Comparison of ENCODE assay signal across 19 mouse cellular contexts in genomic region chr17:75082449-75082848, GRCm38 (mm10).
DNase-seq lines count a peak whose midpoint lies in the region; ATAC-seq and TF ChIP-seq lines count a peak whose summit lies in the region.
"Had no signal": no experiment of that assay in that cellular context is flagged by ENCODE, and none has a peak within 500 bp of the region (broad histone marks: within the 10 kb centered on the region; RNA-seq: fewer than 3 reads in every experiment).

No protein-coding gene starts in this region.

- H3K4me3 ChIP-seq in forebrain, postnatal 0 days (ENCODE audit: low read depth, low read length), result no peak overlapping the region
- H3K4me3 ChIP-seq: embryonic facial prominence, embryonic 12.5 days; heart, adult 2 months; limb, embryonic 15.5 days; midbrain, embryonic 12.5 days had no signal

- H3K27me3 ChIP-seq in forebrain, postnatal 0 days (ENCODE audit: insufficient read depth, low read length), result no peaks in the 10 kb centered on the region
- H3K27me3 ChIP-seq: embryonic facial prominence, embryonic 12.5 days; limb, embryonic 15.5 days; midbrain, embryonic 12.5 days had no signal

- peak; percentile 55 for ATAC-seq in common myeloid progenitor, adult 5-6 weeks (replicated peaks; ENCODE audit: low read depth, poor library complexity, severe bottlenecking)
- ATAC-seq in forebrain, postnatal 0 days, result no peak
- ATAC-seq: hindbrain, embryonic 16.5 days; intestine, postnatal 0 days had no signal

- H3K9ac ChIP-seq in forebrain, postnatal 0 days, result no peak overlapping the region
- H3K9ac ChIP-seq: embryonic facial prominence, embryonic 12.5 days; limb, embryonic 15.5 days; midbrain, embryonic 12.5 days had no signal

- no peak overlapping the region for H3K27ac ChIP-seq in forebrain, postnatal 0 days (ENCODE audit: low read depth, low read length)
- H3K27ac ChIP-seq: embryonic facial prominence, embryonic 12.5 days; heart, adult 2 months; limb, embryonic 15.5 days; midbrain, embryonic 12.5 days had no signal

- H3K36me3 ChIP-seq in forebrain, postnatal 0 days (ENCODE audit: insufficient read depth), result no peaks in the 10 kb centered on the region
- H3K36me3 ChIP-seq: embryonic facial prominence, embryonic 12.5 days; midbrain, embryonic 12.5 days had no signal

- no peak overlapping the region for H3K4me2 ChIP-seq in forebrain, postnatal 0 days (ENCODE audit: low read depth)
- H3K4me2 ChIP-seq: embryonic facial prominence, embryonic 12.5 days; limb, embryonic 15.5 days; midbrain, embryonic 12.5 days had no signal

- H3K4me1 ChIP-seq in forebrain, postnatal 0 days (ENCODE audit: insufficient read depth), result no peaks in the 10 kb centered on the region
- H3K4me1 ChIP-seq: midbrain, embryonic 12.5 days had no signal

- peak; percentile 17 for DNase-seq in kidney, adult 9 months
- DNase-seq in kidney, postnatal 25 days, result no peak
- peak; percentile 10 to 14 for DNase-seq in right cerebral cortex, adult 2 months (ENCODE audit: low spot score in 2 of 2)
- no peak for DNase-seq in right cerebral cortex, postnatal 14 days
- peak; percentile 35 for DNase-seq in forebrain, postnatal 0 days
- DNase-seq in frontal cortex, postnatal 36 days (ENCODE audit: low spot score in 2 of 2), result no peak
- no peak for DNase-seq in lung, postnatal 36 days
- DNase-seq: adrenal gland, adult 8-10 months; cerebellum, adult 11-12 months; heart, adult 2 months; kidney, postnatal 14 days; lung, postnatal 10 days; thymus, adult 18-20 months had no signal

- no peak for TF ChIP-seq CTCF in forebrain, postnatal 0 days (IDR thresholded peaks at IDR 0.05; ENCODE audit: low read depth)

- no peaks in the 10 kb centered on the region for H3K9me3 ChIP-seq in forebrain, postnatal 0 days (ENCODE audit: low read length)
- H3K9me3 ChIP-seq: embryonic facial prominence, embryonic 12.5 days; limb, embryonic 15.5 days; midbrain, embryonic 12.5 days had no signal

Comparison
In these comparisons a context has a peak if more than half of its experiments do, and no peak if none do; other contexts are left out.
1. DNase-seq: peak in kidney, adult 9 months (single experiment), right cerebral cortex, adult 2 months (2 of 2) and forebrain, postnatal 0 days (single experiment); none in kidney, postnatal 25 days (0 of 2), right cerebral cortex, postnatal 14 days (single experiment), frontal cortex, postnatal 36 days (0 of 2) and lung, postnatal 36 days (single experiment).